Mouse (Mus musculus) midbrain, embryonic 12.5 days (tissue): ENCODE measurements around the gene Sdf2. TPM values are rescaled to one million over a fixed set of nuclear protein-coding genes. Genes with fewer than 3 reads are reported as not detected.
"Not testable (repeated sequence)": the region's sequence is repeated elsewhere in the genome, so short reads cannot be mapped to it uniquely, and the experiment has no call there.

Experiments used
- ATAC-seq: fragments of 200-750 bp; cut with Nextera tagmentation; 2 replicates; pipeline ENCODE4 v1.8.0; 2017; ENCODE audit warnings: low read depth, moderate TSS enrichment, moderate library complexity; ENCODE audit not compliant: low FRiP score
- H3K27ac ChIP-seq: fragments of 300-500 bp; sonication (generic); replicated peaks from 2 replicates; pipeline ENCODE4 v1.5.1; 2016; ENCODE audit warnings: mild to moderate bottlenecking
- H3K27me3 ChIP-seq: fragments of 300-500 bp; sonication (generic); 2 replicates; pipeline ENCODE4 v1.6.1; 2016; ENCODE audit warnings: mild to moderate bottlenecking
- H3K36me3 ChIP-seq: fragments of 300-500 bp; sonication (generic); 2 replicates; pipeline ENCODE4 v1.6.1; 2016
- H3K4me1 ChIP-seq: fragments of 300-500 bp; sonication (generic); 2 replicates; pipeline ENCODE4 v1.6.1; 2016
- H3K4me2 ChIP-seq: fragments of 300-500 bp; sonication (generic); replicated peaks from 2 replicates; pipeline ENCODE4 v1.6.1; 2016; ENCODE audit warnings: mild to moderate bottlenecking, moderate library complexity
- H3K4me3 ChIP-seq: fragments of 300-500 bp; sonication (generic); 2 replicates; pipeline ENCODE4 v1.5.1; 2016; ENCODE audit warnings: mild to moderate bottlenecking
- H3K9ac ChIP-seq: fragments of 300-500 bp; sonication (generic); replicated peaks from 2 replicates; pipeline ENCODE4 v1.6.1; 2016; ENCODE audit warnings: mild to moderate bottlenecking, moderate library complexity
- H3K9me3 ChIP-seq: fragments of 300-500 bp; sonication (generic); 2 replicates; pipeline ENCODE4 v1.6.1; 2016; ENCODE audit warnings: mild to moderate bottlenecking
- WGBS: fragments of 180-500 bp; shearing (Covaris S2); methylation state at CpG from one replicate; pipeline ENCODE4 v1.1.7; 2016; 5-methylcytosine and 5-hydroxymethylcytosine counted together
- polyA plus RNA-seq: library from polyadenylated mRNA; unstranded; fragments of >200 nt; fragmentation: Nextera tagmentation; extraction: Ambion mirVana; gene quantifications from 2 replicates; pipeline ENCODE4 v1.2.1, GENCODE M21; 2016

The Sdf2 gene
- polyA plus RNA-seq, 1 experiment from 2014 or later = 53.8 TPM

GRCm38 (mm10) chr11:78271986-78272385 lies 26.4 kb downstream of the Sdf2 start:
- 94% methylated on average over 13 of the region's 13 CpGs for WGBS
- H3K9ac ChIP-seq = no peak overlapping the region

DNA sequence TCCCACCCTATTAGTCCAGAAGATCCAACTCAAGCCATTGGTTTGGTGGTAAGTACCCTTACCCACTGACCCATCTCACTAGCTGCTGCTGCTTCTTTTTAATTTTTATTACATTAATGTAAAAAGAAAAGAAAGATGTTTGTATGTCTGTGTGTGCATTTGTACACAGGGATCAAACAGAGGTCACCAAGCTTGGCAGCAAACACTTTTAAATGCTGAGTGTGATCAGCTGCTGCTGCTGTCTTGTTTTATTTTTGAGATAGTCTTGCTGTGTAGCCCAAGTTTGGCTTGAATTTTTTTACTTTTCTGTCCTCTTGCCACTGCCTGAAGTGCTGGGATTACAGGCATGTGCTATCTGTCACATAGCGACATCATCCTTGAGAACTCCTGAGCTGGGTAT lies 30.1 kb downstream of the Sdf2 start:
- H3K4me1 ChIP-seq = no peaks in the 10 kb centered on the region
- H3K9me3 ChIP-seq = no peaks in the 10 kb centered on the region
- ATAC-seq = no peak
- H3K36me3 ChIP-seq = peaks cover 95% of the 10 kb centered on the region
- no peaks in the 10 kb centered on the region for H3K27me3 ChIP-seq
- no peak overlapping the region for H3K27ac ChIP-seq
- H3K4me3 ChIP-seq = no peak overlapping the region
- no peak overlapping the region for H3K4me2 ChIP-seq
- H3K9ac ChIP-seq = no peak overlapping the region
- 96% methylated on average over 1 of the region's 1 CpGs for WGBS

More at GRCm38 (mm10) chr11:78271986-78272385, 26.4 kb downstream of the Sdf2 start:
- no peak for ATAC-seq
- H3K36me3 ChIP-seq = peaks cover 90% of the 10 kb centered on the region
- H3K9me3 ChIP-seq = no peaks in the 10 kb centered on the region
- no peak overlapping the region for H3K4me2 ChIP-seq
- no peaks in the 10 kb centered on the region for H3K27me3 ChIP-seq
- H3K4me1 ChIP-seq = no peaks in the 10 kb centered on the region
- H3K27ac ChIP-seq = no peak overlapping the region
- H3K4me3 ChIP-seq = no peak overlapping the region

- peaks cover 95% of the 10 kb centered on the region for H3K36me3 ChIP-seq
- not testable (repeated sequence) for ATAC-seq
Observed at GRCm38 (mm10) chr11:78276169-78276568, 30.6 kb downstream of the Sdf2 start.

GRCm38 (mm10) chr11:78278853-78279252 lies 33.3 kb downstream of the Sdf2 start:
- Histone ChIP-seq H3K4me2 (no peak overlapping the region), H3K9me3 (no peaks in the 10 kb centered on the region), H3K36me3 (peaks cover 95% of the 10 kb centered on the region), H3K4me3 (no peak overlapping the region), H3K27ac (no peak overlapping the region), H3K4me1 (no peaks in the 10 kb centered on the region), H3K9ac (no peak overlapping the region), H3K27me3 (no peaks in the 10 kb centered on the region)
- ATAC-seq = no peak
- WGBS = 90% methylated on average over 7 of the region's 7 CpGs

More at GRCm38 (mm10) chr11:78276169-78276568, 30.6 kb downstream of the Sdf2 start:
- H3K27me3 ChIP-seq, H3K9ac ChIP-seq, H3K4me2 ChIP-seq, H3K9me3 ChIP-seq, H3K4me3 ChIP-seq, H3K4me1 ChIP-seq, H3K27ac ChIP-seq: not testable (repeated sequence)
- 89% methylated on average over 4 of the region's 4 CpGs for WGBS

- no peaks in the 10 kb centered on the region for H3K27me3 ChIP-seq
- no peak for ATAC-seq
- no peaks in the 10 kb centered on the region for H3K4me1 ChIP-seq
- no peaks in the 10 kb centered on the region for H3K9me3 ChIP-seq
- H3K9ac ChIP-seq = no peak overlapping the region
- peaks cover 95% of the 10 kb centered on the region for H3K36me3 ChIP-seq
- no peak overlapping the region for H3K4me2 ChIP-seq
- WGBS = 90% methylated on average over 4 of the region's 4 CpGs
- H3K27ac ChIP-seq = no peak overlapping the region
- H3K4me3 ChIP-seq = no peak overlapping the region
Observed at GRCm38 (mm10) chr11:78279586-78279985, 34.0 kb downstream of the Sdf2 start.

GRCm38 (mm10) chr11:78289146-78289763 lies 43.7 kb downstream of the Sdf2 start:
- Histone ChIP-seq H3K9me3 (no peaks in the 10 kb centered on the region), H3K27me3 (no peaks in the 10 kb centered on the region), H3K36me3 (peaks cover 78% of the 10 kb centered on the region), H3K9ac (no peak overlapping the region), H3K27ac (no peak overlapping the region), H3K4me3 (no peak overlapping the region), H3K4me1 (no peaks in the 10 kb centered on the region), H3K4me2 (no peak overlapping the region)
- no peak for ATAC-seq
- 92% methylated on average over 7 of the region's 7 CpGs for WGBS

- no peaks in the 10 kb centered on the region for H3K9me3 ChIP-seq
- no peaks in the 10 kb centered on the region for H3K27me3 ChIP-seq
- no peak within 1 kb of the TSS for H3K4me3 ChIP-seq
- no peaks in the 10 kb centered on the region for H3K4me1 ChIP-seq
- 92% methylated on average over 4 of the region's 4 CpGs for WGBS
- peaks cover 64% of the 10 kb centered on the region for H3K36me3 ChIP-seq
- H3K4me2 ChIP-seq = no peak within 1 kb of the TSS
- H3K9ac ChIP-seq = no peak within 1 kb of the TSS
- H3K27ac ChIP-seq = no peak within 1 kb of the TSS
- ATAC-seq = no peak
Observed at GRCm38 (mm10) chr11:78290654-78291053, 45.1 kb downstream of the Sdf2 start, which contains the start of gene BC030499. Gene BC030499 (plus strand): TSS chr11:78290841.

- Histone ChIP-seq H3K4me3 (no peak overlapping the region), H3K9ac (no peak overlapping the region), H3K27me3 (no peaks in the 10 kb centered on the region), H3K27ac (no peak overlapping the region), H3K4me2 (no peak overlapping the region), H3K9me3 (no peaks in the 10 kb centered on the region), H3K4me1 (no peaks in the 10 kb centered on the region), H3K36me3 (peaks cover 28% of the 10 kb centered on the region)
- no peak for ATAC-seq
- 93% methylated on average over 6 of the region's 6 CpGs for WGBS
Observed at GRCm38 (mm10) chr11:78294585-78294984, 49.0 kb downstream of the Sdf2 start.

DNA sequence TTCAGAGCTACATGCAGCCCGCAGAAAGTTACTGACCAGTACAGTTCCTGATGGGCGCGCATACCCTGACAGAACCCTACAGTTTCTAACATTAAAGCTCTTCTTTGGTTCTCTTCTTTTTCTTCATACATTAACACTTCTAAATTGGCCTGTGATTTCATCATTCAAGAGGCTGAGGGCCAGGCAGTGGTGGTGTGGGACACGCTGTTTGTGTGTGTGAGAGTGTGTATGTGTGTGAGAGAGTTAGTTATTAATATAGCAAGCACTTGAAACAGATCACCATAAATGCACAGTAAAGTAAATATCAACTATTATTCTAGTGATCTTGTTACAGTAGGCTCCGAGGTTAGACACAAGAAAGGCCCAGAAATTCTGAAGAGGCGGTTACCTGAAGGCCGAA lies 55.4 kb downstream of the Sdf2 start:
- Histone ChIP-seq H3K4me3 (peak overlapping the region; percentile 85), H3K36me3 (peaks cover 28% of the 10 kb centered on the region), H3K4me2 (peak overlapping the region; percentile 89), H3K27ac (peak overlapping the region; percentile 20; the same call in 1 of the 2 replicates), H3K9ac (peak overlapping the region; percentile 31), H3K9me3 (no peaks in the 10 kb centered on the region), H3K4me1 (peaks cover 11% of the 10 kb centered on the region; the same call in 1 of the 2 replicates), H3K27me3 (no peaks in the 10 kb centered on the region)
- WGBS = 79% methylated on average over 7 of the region's 7 CpGs
- ATAC-seq = no peak

DNA sequence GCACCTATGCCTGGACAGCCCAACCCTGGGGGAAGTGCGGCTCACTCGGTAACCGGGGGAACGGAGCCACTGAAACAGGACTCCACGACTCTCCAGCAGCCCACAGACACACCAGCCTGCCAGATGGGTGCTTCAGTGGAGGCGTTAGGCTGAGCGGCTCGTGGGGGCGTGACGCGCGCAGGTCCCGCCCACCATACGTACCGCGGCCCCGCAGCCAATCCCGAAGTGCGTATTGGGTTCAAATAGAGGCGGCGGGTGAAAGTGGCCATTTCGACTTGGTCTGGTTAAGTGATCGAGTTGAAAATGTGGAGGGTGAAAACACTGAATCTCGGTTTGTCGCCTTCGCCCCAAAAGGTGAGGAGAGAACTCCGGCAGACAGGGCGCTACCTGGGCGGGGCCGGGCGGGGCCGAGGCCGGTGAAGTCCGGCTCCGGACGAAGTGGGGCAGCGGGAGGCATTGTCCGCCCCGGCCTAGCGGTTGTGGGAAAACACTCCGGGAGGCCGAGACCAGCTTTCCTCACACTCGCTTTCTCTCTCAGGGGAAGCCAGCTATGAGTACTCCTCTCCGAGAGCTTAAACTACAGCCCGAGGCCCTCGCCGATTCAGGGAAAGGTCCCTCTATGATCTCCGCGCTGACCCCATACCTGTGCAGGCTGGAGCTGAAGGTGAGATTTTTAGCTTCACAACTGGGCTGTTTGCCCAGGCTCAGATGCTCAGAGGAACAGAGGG lies 56.0 kb downstream of the Sdf2 start, which contains the start of gene Spag5:
TSS of gene Spag5 (plus strand) at position 173 of the 728 bp plus-strand sequence.
- WGBS = under 1% methylated on average over 49 of the region's 49 CpGs
- Histone ChIP-seq H3K9ac (peak within 1 kb of the TSS; percentile 69), H3K4me2 (peak within 1 kb of the TSS; percentile 89), H3K9me3 (no peaks in the 10 kb centered on the region), H3K36me3 (peaks cover 34% of the 10 kb centered on the region), H3K4me3 (peak within 1 kb of the TSS; percentile 85), H3K27ac (peak within 1 kb of the TSS; percentile 61; the same call in 1 of the 2 replicates), H3K27me3 (no peaks in the 10 kb centered on the region), H3K4me1 (peaks cover 16% of the 10 kb centered on the region)
- peak; percentile 99 for ATAC-seq
